Mouse (Mus musculus) adrenal gland, postnatal 36 days (tissue): ENCODE results near the gene Gnpnat1. TPM values are rescaled to one million over a fixed set of nuclear protein-coding genes. Genes with fewer than 3 reads are reported as not detected.

Source experiments
- DNase-seq, 2 experiments: peaks; one replicate each; pipeline ENCODE4 v3.0.0; 2021; ENCODE audit warnings: mixed read lengths in 1 of 2
- microRNA-seq: library from miRNA; unstranded; fragments of <30 nt; microRNA quantifications from one replicate; pipeline ENCODE4 v1.2.0, GENCODE M21; 2021
- total RNA-seq, 2 experiments: library from RNA; stranded (reverse); gene quantifications; 2 replicates each; pipeline ENCODE4 v1.2.3; 2021

Gene Gnpnat1
- total RNA-seq, 2 experiments from 2014 or later: 31.1 to 35.8 TPM

DNA sequence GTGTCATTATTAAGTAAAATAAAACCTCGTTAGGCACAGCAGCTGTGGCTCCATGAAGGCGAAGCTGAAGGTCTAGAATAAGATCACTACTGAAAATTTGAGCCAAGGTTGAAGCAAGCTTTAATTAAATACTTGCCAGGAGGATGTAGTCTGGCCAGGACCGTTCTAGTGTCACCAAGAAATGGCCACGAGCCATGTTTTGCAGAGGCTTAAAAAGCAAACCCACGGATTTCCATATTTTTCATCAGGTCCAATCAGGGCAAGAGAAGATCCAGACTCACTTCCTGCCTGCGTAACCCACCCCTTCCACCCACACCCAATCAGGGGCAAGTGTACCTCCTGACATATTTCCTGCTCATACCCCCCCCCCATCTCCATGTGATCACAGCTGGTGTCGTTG lies 1.1 kb downstream of the Gnpnat1 start:
- no peak for DNase-seq

DNA sequence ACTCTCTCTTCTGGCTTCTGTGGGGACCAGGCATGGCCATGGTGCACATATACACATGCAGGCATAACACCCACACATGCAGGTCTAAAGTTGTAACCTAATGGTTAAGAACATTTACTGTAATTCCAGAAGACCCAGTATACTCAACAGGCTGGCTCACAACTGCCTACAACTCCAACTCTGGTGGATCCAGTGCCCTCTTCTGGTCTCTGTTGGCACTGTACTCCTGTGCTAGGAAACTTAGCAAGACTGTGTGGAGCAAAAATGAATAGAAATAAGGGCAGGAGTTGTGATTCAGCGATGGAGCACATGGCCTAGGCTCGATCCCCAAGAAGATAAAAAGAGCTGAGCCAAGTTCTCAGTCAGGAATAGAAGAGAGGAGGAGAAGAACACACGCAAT lies 4.9 kb downstream of the Gnpnat1 start:
- peak; percentile 9 to 14 for DNase-seq

DNA sequence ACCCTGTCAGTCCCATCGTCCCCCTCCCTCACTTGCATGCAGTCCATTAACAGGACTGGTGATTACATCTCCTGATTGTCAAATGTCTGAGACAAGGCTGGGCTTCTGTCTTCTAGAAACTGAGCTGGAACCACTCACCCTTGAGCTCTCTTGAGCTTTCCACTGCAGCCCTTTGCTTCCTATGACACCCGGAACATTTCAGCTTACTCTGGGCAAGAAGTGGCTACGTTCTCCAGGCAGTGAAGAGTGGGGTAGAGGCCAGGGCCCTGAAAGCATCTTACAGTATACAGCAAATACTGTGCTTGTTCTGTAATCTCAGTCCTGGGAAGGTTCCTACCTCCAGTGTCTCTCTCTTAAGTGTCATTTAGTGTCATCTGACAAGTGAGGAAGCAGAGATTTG lies 15.5 kb downstream of the Gnpnat1 start:
- no peak for DNase-seq

DNA sequence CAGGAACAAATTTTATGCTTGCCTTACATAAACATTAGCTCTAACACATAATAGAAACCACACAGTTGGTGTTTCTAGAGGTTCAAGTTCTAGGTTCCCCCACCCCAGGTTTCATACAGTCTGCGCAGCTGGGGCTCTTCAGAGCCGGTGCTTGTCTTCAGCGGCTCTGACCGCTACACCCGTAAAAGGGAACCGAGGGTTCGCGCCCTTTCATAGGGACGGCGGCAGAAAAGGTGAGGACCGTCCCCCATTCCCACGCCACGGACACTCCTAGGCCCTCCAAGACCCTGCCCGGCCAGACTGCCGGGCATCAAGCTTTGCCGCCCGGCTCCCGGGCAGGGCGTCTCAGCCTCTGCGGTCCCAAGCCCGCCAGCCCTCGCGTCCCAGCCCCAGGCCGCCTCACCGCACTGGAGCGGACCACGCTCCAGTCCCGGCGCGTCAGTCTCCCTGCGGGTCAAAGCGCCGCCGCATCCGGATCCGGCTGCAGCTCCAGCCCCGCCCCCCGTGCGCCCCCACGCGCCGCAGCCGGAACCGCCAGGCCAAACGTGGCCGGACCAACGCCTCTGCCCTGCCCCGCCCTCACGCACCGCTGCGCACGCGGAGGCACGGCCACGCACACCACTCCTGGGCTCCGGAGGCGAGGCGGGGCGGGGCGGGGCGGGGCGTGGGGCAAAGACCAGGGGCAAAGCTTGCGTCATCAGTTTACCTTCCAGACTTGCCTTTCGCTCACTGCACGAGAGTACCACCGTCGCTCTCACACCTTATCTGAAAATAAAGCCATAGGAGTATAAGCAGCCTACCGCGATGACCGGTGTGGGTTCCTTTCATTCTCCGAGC lies 16.1 kb downstream of the Gnpnat1 start:
- peak; percentile 97 to 99 for DNase-seq

DNA sequence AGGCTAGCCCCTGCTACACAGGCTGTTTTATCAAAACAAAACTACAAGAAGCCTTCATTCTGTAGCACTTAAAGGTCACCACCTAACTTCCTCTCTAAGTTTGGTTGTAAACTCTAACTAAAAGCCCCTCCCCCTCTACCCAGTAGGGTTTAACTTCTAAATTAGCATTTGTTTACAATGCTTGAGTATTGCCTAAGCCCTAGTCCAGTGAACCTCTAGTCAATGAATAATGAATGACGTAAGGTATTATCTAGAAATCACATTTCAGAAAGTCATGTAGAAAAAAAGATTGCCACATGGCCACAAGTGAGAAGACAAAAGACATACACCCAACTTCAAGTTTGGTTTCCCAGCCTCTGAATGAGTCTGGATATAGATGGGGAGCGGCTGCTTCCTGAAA lies 17.2 kb downstream of the Gnpnat1 start:
- no peak for DNase-seq

DNA sequence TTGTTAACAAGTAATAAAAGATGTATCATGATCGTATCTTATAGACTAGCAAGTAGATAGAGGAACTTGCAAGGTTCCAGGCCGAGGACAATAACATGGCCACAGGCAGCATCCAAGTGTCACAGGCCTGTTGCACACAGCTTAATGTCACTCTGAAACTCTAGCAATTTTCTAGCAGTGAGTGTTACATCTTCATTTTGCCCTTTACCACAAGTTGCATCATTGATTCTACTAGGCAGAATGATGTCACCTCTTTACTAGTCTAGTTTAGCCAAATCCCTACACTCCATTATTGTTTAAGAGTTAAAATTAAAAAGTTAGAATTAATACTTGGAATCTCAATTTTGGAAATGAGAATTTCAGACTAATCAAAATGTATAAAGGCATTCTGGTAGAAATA lies 19.1 kb downstream of the Gnpnat1 start:
- no peak for DNase-seq

DNA sequence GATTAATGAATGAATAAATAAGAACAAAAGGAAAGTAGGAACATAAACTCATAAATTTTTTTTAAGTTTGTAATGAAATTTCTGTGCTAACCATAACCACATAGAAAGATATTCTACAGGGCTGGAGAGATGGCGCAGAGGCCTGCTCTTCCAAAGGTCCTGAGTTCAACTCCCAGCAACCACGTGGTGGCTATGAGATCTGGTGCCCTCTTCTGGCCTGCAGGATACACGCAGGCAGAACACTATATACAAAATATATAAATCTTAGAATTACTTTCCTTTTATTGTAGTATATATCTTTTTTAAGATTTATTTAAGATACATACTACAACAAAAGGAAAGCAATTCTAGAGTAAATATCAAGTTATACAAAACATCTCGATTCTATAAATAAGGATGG lies 21.8 kb downstream of the Gnpnat1 start:
- no peak for DNase-seq

DNA sequence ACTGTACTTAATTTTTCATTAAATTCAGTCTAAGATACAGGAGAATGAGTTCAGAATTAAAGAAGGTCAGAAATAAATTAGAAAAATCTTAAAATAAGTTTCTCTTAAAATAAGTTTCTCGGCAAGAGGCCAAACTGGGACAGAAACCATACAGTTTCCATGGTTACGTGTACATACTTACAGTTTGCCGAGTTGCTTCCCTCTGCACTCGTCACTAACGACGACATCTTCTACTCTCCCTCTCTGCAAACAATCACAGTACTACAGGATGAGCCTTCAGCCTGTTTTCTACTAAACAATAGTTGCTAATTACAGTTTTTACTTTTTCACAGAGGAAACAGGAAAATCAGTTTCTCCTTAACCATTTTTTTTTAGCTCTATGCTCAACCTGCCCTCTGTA lies 24.0 kb downstream of the Gnpnat1 start:
- DNase-seq: no peak

DNA sequence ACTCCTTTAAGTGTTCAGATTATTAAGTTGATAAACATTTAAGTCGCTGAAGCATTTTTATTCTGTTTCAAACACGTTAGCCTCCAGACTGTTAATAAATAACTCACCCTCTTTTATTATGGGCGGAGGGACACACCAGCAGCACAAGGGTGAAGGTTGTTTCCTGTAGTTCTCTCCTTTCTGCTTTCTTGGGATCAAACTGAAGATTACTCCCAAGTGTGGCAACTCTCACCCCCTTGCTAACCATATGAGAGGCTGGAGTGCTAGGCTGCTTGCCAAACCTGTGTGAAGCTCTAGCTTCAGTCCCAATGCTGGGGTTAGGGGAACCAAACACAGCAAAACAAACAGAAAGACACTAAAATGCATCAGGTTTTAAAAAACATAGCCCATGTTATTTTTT lies 25.9 kb downstream of the Gnpnat1 start:
- no peak for DNase-seq

DNA sequence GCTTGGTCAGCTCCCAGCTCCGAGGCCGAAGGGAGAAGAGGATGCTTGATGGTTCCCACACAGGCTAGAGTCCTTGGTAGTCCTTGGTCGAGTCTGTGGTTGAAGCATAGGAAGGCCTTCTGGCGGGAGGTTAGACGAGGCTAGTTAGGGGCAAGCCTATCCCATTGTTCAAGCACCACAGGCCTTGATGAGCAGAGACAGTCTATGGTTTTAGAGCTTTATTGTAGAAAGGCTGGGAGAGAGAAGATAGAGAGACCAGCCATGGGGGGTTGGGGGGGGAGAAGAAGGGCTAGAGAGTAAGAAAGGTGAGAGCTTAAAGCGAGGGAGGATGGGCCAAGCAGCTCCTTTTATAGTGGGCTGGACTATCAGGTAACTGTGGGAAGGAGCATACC lies 39.5 kb downstream of the Gnpnat1 start:
- no peak for DNase-seq

DNA sequence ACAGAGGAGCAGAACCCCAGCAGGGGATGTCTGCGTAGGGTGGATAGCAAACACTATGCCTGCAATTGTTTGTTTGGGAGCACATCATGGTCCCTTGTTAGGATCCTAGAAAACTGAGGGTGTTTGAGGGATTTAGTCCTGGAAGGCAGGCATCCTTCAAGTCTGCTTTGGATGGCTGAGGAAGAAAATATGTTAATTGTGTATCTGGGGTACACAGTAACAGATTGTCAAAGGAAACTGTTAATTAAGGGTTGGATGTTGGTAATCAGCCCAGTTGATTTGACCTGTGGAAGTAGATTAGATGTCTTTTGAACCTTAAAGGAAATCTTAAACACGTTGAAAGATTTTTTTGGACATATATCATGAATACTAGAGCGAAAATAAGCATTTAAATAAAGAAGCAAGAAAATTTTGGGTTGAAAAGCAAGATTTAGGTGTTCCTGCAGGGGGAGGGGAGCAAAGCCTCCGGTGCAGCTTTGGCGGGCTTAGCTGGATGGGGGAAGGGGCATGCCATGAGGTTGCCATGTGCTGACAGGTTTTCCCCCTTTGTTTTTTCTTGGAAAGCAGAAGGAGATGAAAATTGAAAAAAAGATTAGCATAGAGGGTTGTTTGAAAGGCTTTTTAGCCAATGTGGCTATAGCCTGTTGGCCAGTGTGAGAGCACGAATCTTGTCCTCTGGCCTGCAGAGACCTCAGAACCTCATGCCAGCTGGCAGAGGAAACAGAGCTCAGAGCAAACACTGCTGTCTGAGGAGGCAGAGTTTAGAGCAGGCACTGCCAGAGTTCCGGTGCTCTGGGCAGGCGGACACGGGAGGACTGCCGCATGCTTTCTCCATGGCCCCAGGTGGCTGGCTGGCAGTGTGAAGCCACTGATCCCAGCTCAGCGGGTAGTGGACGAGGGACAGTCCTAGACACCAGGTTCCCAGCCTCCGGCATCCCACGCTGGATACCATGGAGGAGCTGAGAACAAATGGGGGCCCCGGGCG lies 40.2 kb downstream of the Gnpnat1 start:
- peak; percentile 15 to 63 for DNase-seq

DNA sequence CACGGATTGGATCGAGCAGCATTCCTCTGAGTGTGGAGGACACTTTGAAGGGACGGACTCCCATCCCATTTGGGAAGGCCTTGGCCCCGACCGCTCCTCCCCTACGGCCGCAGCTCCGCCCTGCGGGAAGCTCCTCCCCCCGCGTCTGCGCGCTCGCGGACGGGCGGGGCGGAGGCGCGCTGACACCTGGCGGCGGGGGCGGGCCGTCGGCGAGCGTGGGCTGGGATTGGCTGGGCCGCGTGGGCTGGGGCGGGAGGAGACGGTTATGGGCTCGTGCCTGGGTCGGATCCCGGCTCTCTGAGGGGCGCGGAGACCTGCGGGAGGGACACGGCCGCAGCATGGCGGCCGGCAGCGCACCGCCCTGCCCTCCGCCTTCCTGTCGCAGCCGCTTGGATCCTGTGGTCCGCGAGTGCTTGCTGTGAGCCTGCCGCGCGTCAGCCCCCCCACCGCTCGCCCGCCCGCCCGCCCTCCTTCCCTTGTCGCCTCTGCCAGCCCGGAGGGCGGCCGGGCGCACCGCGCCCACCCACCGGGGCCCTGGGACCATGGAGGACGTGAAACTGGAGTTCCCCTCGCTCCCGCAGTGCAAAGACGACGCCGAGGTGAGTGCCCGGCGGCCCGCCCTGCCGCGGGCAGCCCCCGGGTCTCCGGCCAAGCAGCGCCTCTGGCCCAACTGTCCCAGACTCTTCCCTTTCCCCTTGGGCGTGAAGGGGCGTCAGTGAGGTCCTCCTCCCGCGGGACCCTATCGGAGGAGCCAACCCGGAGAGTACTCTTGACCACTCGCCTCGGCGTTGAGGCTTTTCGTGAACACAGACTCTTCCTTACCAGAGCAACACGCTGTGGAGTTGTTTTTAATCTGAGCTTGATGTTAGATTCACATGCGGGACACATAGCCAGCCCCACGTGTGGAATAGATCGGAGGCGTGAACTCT lies 53.5 kb downstream of the Gnpnat1 start, which contains the start of gene Styx:
Gene Styx, plus strand, starts transcription at position 163 of the 929 bp plus-strand sequence.
- DNase-seq: peak; percentile 98 to 99

DNA sequence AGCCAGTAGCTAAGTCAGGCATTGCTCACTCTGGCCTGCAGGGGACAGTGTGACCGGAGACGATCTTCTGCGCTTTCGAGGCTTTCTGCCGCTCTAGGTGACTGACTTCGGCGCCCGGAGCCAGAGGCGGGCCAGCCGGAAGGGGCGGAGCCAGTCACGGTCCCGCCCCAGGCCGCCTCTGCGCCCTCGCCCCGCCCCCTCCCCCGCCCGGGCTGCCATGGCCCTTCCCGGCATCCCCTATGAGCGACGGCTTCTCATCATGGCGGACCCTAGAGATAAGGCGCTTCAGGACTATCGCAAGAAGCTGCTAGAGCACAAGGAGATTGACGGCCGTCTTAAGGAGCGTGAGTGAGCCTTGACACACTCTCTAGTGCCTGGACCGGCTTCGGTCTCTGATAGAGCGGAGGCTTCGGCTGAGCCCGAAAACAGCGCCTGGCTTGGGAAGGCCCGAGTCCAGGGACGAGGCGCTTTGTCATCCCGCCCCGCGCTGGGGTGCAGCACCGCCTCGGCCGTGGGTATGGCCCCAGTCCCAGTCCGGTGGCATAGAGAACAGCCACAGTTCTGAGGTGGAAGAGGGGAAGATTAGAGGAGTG lies 75.0 kb downstream of the Gnpnat1 start, which contains the start of gene Psmc6:
Gene Psmc6, plus strand, starts transcription at position 200 of the 593 bp plus-strand sequence.
- DNase-seq: peak; percentile 91 to 95

DNA sequence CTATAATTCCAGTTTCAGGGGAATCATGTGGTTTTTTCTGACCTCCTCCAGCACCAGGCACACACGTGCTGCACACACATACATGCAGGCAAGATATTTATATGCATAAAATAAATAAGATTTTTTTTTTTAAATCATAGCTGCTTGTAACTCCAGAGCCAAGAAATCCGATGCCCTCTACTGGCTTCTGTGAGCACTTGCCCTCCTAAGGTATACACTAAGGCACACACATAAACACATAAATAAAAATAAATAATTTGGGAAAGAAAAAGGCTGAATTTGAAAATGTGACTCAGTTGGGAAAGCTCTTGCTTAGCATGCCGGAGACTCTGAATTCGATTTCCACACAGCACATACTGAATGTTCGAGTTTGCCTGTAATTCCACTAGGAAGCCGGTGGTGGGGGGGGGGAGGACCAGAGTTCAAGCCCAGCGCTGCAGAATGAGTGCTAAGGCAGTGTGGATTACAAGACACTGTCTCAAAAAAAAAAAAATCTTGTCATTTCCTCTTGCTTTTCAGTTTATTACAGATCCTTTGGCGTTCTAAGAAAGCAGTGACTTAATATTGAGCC lies 75.6 kb downstream of the Gnpnat1 start:
- DNase-seq: no peak

DNA sequence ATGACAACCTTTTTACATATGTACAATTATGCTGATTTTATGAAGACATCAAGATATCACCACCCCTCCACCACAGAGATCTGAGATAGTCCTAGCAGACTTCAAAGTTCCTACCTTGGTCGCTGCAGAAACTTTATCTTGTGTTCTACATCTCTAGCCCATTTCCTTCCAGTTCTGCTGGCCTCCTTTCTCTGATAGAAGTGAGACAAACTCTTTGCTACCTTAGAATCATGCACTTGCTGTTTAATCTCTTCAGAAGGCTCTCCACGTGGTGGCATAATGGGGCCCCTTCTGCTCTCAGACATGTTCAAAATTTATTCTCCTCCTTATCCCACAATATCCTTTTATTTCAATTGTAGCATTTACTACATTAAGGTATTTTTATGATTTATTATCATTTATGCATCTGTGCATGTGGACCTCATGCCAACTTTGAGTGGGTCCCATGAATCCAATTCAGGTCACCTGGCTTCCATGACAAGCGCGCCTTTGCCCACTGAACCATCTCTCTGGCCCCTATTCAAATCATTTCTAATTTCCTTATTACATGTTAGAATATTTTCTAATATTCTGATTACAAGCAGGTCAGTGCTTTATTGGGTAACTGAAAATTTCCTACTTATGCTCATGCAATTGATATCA lies 76.5 kb downstream of the Gnpnat1 start:
- DNase-seq: no peak

Small RNA genes lying within 50 kb of the gene (microRNA-seq; reads per million reads assigned to microRNA genes)
- gene Gm25353: not detected

Other genes starting within 250 kb of the Gnpnat1 start
- gene Gpr137c, start 185.2 kb downstream of the Gnpnat1 start, total RNA-seq: 1 to 10 TPM in 1 of 2 experiments, under 1 TPM in 1; 0.82 to 1.0 TPM
- 10 to 100 TPM; 15.0 to 18.0 TPM for gene Txndc16, start 184.6 kb downstream of the Gnpnat1 start, total RNA-seq
- 10 to 100 TPM; 29.6 to 43.5 TPM for gene Ero1l, start 86.1 kb downstream of the Gnpnat1 start, total RNA-seq
- 100 to 1,000 TPM; 124 to 134 TPM for gene Psmc6, start 75.1 kb downstream of the Gnpnat1 start, total RNA-seq
- gene Styx, start 53.8 kb downstream of the Gnpnat1 start, total RNA-seq: 10 to 100 TPM; 25.2 to 29.8 TPM
- gene Fermt2, start 125.2 kb upstream of the Gnpnat1 start, total RNA-seq: 100 to 1,000 TPM; 105 to 134 TPM